Mouse (Mus musculus) stomach, embryonic 14.5 days (tissue): Measurements from ENCODE around the gene Tmem132c. TPM values are rescaled to one million over a fixed set of nuclear protein-coding genes. Genes with fewer than 3 reads are reported as not detected.

ENCODE experiments used
- ATAC-seq: fragments of 200-750 bp; cut with Nextera tagmentation; 2 replicates; pipeline ENCODE4 v1.8.0; 2017; ENCODE audit warnings: low read depth, moderate TSS enrichment; ENCODE audit not compliant: insufficient number of reproducible peaks, insufficient read depth, low FRiP score
- H3K27ac ChIP-seq: fragments of 300-500 bp; sonication (generic); 2 replicates; pipeline ENCODE4 v1.5.1; 2014; ENCODE audit warnings: mild to moderate bottlenecking, low read length, moderate library complexity, mixed read lengths
- H3K27me3 ChIP-seq: fragments of 300-500 bp; sonication (generic); 2 replicates; pipeline ENCODE4 v1.6.1; 2014; ENCODE audit warnings: low read length, control low read depth, mixed read lengths; ENCODE audit not compliant: control insufficient read depth, insufficient read depth
- H3K36me3 ChIP-seq: fragments of 300-500 bp; sonication (generic); 2 replicates; pipeline ENCODE4 v1.6.1; 2014; ENCODE audit warnings: mild to moderate bottlenecking, control low read depth, low read length, moderate library complexity, mixed read lengths; ENCODE audit not compliant: control insufficient read depth, insufficient read depth
- H3K4me1 ChIP-seq: fragments of 300-500 bp; sonication (generic); 2 replicates; pipeline ENCODE4 v1.6.1; 2014; ENCODE audit warnings: low read length, control low read depth, mixed read lengths; ENCODE audit not compliant: control insufficient read depth, insufficient read depth
- H3K4me2 ChIP-seq: fragments of 300-500 bp; sonication (generic); replicated peaks from 2 replicates; pipeline ENCODE4 v1.6.1; 2014; ENCODE audit warnings: low read depth, low read length, control low read depth
- H3K4me3 ChIP-seq: fragments of 300-500 bp; sonication (generic); 2 replicates; pipeline ENCODE4 v1.5.1; 2014; ENCODE audit warnings: low read depth, low read length, control low read depth
- H3K9ac ChIP-seq: fragments of 300-500 bp; sonication (generic); replicated peaks from 2 replicates; pipeline ENCODE4 v1.6.1; 2014; ENCODE audit warnings: low read depth, mild to moderate bottlenecking, control low read depth, low read length, moderate library complexity, mixed read lengths
- H3K9me3 ChIP-seq: fragments of 300-500 bp; sonication (generic); 2 replicates; pipeline ENCODE4 v1.6.1; 2016; ENCODE audit warnings: low read depth, low read length, control low read depth; ENCODE audit not compliant: control insufficient read depth
- WGBS: fragments of 180-500 bp; shearing (Covaris S2); extraction: QIAGEN DNeasy Blood & Tissue Kit; methylation state at CpG from one replicate; pipeline ENCODE4 v1.1.7; 2014; 5-methylcytosine and 5-hydroxymethylcytosine counted together
- polyA plus RNA-seq: library from polyadenylated mRNA; unstranded; fragments of >200 nt; fragmentation: Nextera tagmentation; extraction: Ambion mirVana; gene quantifications from 2 replicates; pipeline ENCODE4 v1.2.1, GENCODE M21; 2014

Tmem132c gene
- polyA plus RNA-seq, 1 experiment from 2014 or later: 1.8 TPM

- Histone ChIP-seq H3K9ac (no peak overlapping the region), H3K4me3 (no peak overlapping the region), H3K4me2 (no peak overlapping the region), H3K4me1 (peaks cover 2% of the 10 kb centered on the region; the same call in 1 of the 2 replicates), H3K27ac (no peak overlapping the region), H3K36me3 (no peaks in the 10 kb centered on the region), H3K27me3 (no peaks in the 10 kb centered on the region), H3K9me3 (no peaks in the 10 kb centered on the region)
- 51% methylated on average over 7 of the region's 7 CpGs for WGBS
- no peak for ATAC-seq
Measured at GRCm38 (mm10) chr5:127416536-127416935, 174.9 kb downstream of the Tmem132c start.

- H3K4me2 ChIP-seq: no peak overlapping the region
- no peak overlapping the region for H3K27ac ChIP-seq
- ATAC-seq: no peak
- no peaks in the 10 kb centered on the region for H3K9me3 ChIP-seq
- H3K36me3 ChIP-seq: no peaks in the 10 kb centered on the region
- H3K27me3 ChIP-seq: no peaks in the 10 kb centered on the region
- no peaks in the 10 kb centered on the region for H3K4me1 ChIP-seq
- no peak overlapping the region for H3K9ac ChIP-seq
- H3K4me3 ChIP-seq: no peak overlapping the region
Measured at GRCm38 (mm10) chr5:127423936-127424335, 182.3 kb downstream of the Tmem132c start.

- H3K9ac ChIP-seq: no peak overlapping the region
- no peak overlapping the region for H3K27ac ChIP-seq
- H3K9me3 ChIP-seq: no peaks in the 10 kb centered on the region
- H3K4me1 ChIP-seq: no peaks in the 10 kb centered on the region
- no peaks in the 10 kb centered on the region for H3K36me3 ChIP-seq
- no peak overlapping the region for H3K4me2 ChIP-seq
- WGBS: 66% methylated on average over 10 of the region's 10 CpGs
- no peaks in the 10 kb centered on the region for H3K27me3 ChIP-seq
- ATAC-seq: no peak
- H3K4me3 ChIP-seq: no peak overlapping the region
Measured at GRCm38 (mm10) chr5:127429124-127429523, 187.5 kb downstream of the Tmem132c start.

- Histone ChIP-seq H3K9ac (no peak overlapping the region), H3K4me2 (no peak overlapping the region), H3K36me3 (no peaks in the 10 kb centered on the region), H3K27ac (no peak overlapping the region), H3K27me3 (no peaks in the 10 kb centered on the region), H3K4me1 (no peaks in the 10 kb centered on the region), H3K9me3 (no peaks in the 10 kb centered on the region), H3K4me3 (no peak overlapping the region)
- ATAC-seq: no peak
- WGBS: 46% methylated on average over 9 of the region's 9 CpGs
Measured at GRCm38 (mm10) chr5:127431561-127431960, 190.0 kb downstream of the Tmem132c start.

GRCm38 (mm10) chr5:127436836-127437235 is 195.2 kb downstream of the Tmem132c start:
- 90% methylated on average over 5 of the region's 5 CpGs for WGBS
- Histone ChIP-seq H3K4me1 (no peaks in the 10 kb centered on the region), H3K27me3 (no peaks in the 10 kb centered on the region), H3K36me3 (no peaks in the 10 kb centered on the region), H3K27ac (no peak overlapping the region), H3K4me2 (no peak overlapping the region), H3K9ac (no peak overlapping the region), H3K4me3 (no peak overlapping the region), H3K9me3 (no peaks in the 10 kb centered on the region)
- ATAC-seq: no peak

- H3K4me1 ChIP-seq: no peaks in the 10 kb centered on the region
- H3K36me3 ChIP-seq: no peaks in the 10 kb centered on the region
- no peak overlapping the region for H3K9ac ChIP-seq
- H3K4me2 ChIP-seq: no peak overlapping the region
- no peak for ATAC-seq
- H3K27me3 ChIP-seq: no peaks in the 10 kb centered on the region
- H3K4me3 ChIP-seq: no peak overlapping the region
- H3K9me3 ChIP-seq: no peaks in the 10 kb centered on the region
- no peak overlapping the region for H3K27ac ChIP-seq
- WGBS: 95% methylated on average over 4 of the region's 4 CpGs
Measured at GRCm38 (mm10) chr5:127438639-127439038, 197.0 kb downstream of the Tmem132c start.

- no peak overlapping the region for H3K4me2 ChIP-seq
- no peak overlapping the region for H3K4me3 ChIP-seq
- H3K4me1 ChIP-seq: no peaks in the 10 kb centered on the region
- H3K27me3 ChIP-seq: no peaks in the 10 kb centered on the region
- no peaks in the 10 kb centered on the region for H3K36me3 ChIP-seq
- ATAC-seq: no peak
- H3K9me3 ChIP-seq: no peaks in the 10 kb centered on the region
- no peak overlapping the region for H3K9ac ChIP-seq
- H3K27ac ChIP-seq: no peak overlapping the region
- WGBS: 61% methylated on average over 10 of the region's 10 CpGs
Measured at GRCm38 (mm10) chr5:127441963-127442362, 200.4 kb downstream of the Tmem132c start.

GRCm38 (mm10) chr5:127453580-127453979 is 212.0 kb downstream of the Tmem132c start:
- H3K27me3 ChIP-seq: no peaks in the 10 kb centered on the region
- H3K4me3 ChIP-seq: no peak overlapping the region
- no peak overlapping the region for H3K27ac ChIP-seq
- H3K9me3 ChIP-seq: no peaks in the 10 kb centered on the region
- no peak overlapping the region for H3K4me2 ChIP-seq
- no peak overlapping the region for H3K9ac ChIP-seq
- no peak for ATAC-seq
- H3K4me1 ChIP-seq: no peaks in the 10 kb centered on the region
- 25% methylated on average over 4 of the region's 4 CpGs for WGBS
- H3K36me3 ChIP-seq: no peaks in the 10 kb centered on the region

- H3K9me3 ChIP-seq: no peaks in the 10 kb centered on the region
- no peak overlapping the region for H3K27ac ChIP-seq
- no peak overlapping the region for H3K4me2 ChIP-seq
- no peaks in the 10 kb centered on the region for H3K4me1 ChIP-seq
- no peaks in the 10 kb centered on the region for H3K36me3 ChIP-seq
- H3K4me3 ChIP-seq: no peak overlapping the region
- no peak for ATAC-seq
- no peak overlapping the region for H3K9ac ChIP-seq
- no peaks in the 10 kb centered on the region for H3K27me3 ChIP-seq
- WGBS: 78% methylated on average over 7 of the region's 7 CpGs
Measured at GRCm38 (mm10) chr5:127454068-127454467, 212.5 kb downstream of the Tmem132c start.
